Mouse (Mus musculus) kidney, adult 2 months (tissue): ENCODE data around the gene Pir.

Experiments
- CTCF ChIP-seq: fragments of 200-500 bp; conservative IDR thresholded peaks from 2 replicates; pipeline ENCODE4 v1.5.1; 2011; ENCODE audit warnings: low read depth, mild to moderate bottlenecking, control low read depth, low read length, moderate library complexity, mixed read lengths; ENCODE audit not compliant: insufficient read depth, insufficient read length
- POLR2A ChIP-seq: fragments of 200-500 bp; IDR thresholded peaks from one replicate; pipeline ENCODE4 v1.6.1; 2011; ENCODE audit warnings: low read depth, low read length, control low read depth

GRCm38 (mm10) chrX:164330766-164331165, 61.6 kb downstream of the Pir start:
- no peak for TF ChIP-seq POLR2A
- TF ChIP-seq CTCF: no peak
